Mouse (Mus musculus): ENCODE measurements around the gene Arfgap2. TPM values are rescaled to one million over a fixed set of nuclear protein-coding genes. Genes with fewer than 3 reads are reported as not detected.

Gene Arfgap2
- polyA plus RNA-seq, 1 experiment from 2014 or later: 76.4 TPM

GRCm38 (mm10) chr2:91309546-91309945 lies 44.8 kb downstream of the Arfgap2 start:
- Histone ChIP-seq H3K9me3 (replicated peaks; ENCODE audit: control insufficient read depth, low read length) (no peaks in the 10 kb centered on the region), H3K4me3 (ENCODE audit: low read depth, low read length) (no peak overlapping the region), H3K27me3 (replicated peaks; ENCODE audit: control insufficient read depth, insufficient read depth, low read length) (no peaks in the 10 kb centered on the region), H3K27ac (ENCODE audit: low read depth, low read length) (no peak overlapping the region), H3K36me3 (ENCODE audit: control insufficient read depth, insufficient read depth, low read length) (no peaks in the 10 kb centered on the region), H3K4me2 (ENCODE audit: low read length) (no peak overlapping the region), H3K4me1 (ENCODE audit: control insufficient read depth, insufficient read depth, low read length) (no peaks in the 10 kb centered on the region), H3K9ac (ENCODE audit: low read length) (no peak overlapping the region)
- DNase-seq (ENCODE audit: low spot score) (no peak), ATAC-seq (no peak)
- WGBS: 71% methylated on average over 3 of the region's 3 CpGs

GRCm38 (mm10) chr2:91312578-91313311 lies 48.0 kb downstream of the Arfgap2 start:
- Histone ChIP-seq H3K36me3 (ENCODE audit: control insufficient read depth, insufficient read depth, low read length) (no peaks in the 10 kb centered on the region), H3K27ac (ENCODE audit: low read depth, low read length) (no peak overlapping the region; the same call in 1 of the 2 replicates), H3K27me3 (replicated peaks; ENCODE audit: control insufficient read depth, insufficient read depth, low read length) (no peaks in the 10 kb centered on the region), H3K4me1 (ENCODE audit: control insufficient read depth, insufficient read depth, low read length) (no peaks in the 10 kb centered on the region), H3K9me3 (replicated peaks; ENCODE audit: control insufficient read depth, low read length) (no peaks in the 10 kb centered on the region), H3K9ac (ENCODE audit: low read length) (no peak overlapping the region), H3K4me3 (ENCODE audit: low read depth, low read length) (no peak overlapping the region), H3K4me2 (ENCODE audit: low read length) (no peak overlapping the region)
- WGBS: 60% methylated on average over 10 of the region's 10 CpGs
- DNase-seq (ENCODE audit: low spot score) (peak; percentile 12), ATAC-seq (no peak)

- Histone ChIP-seq H3K9me3 (replicated peaks; ENCODE audit: control insufficient read depth, low read length) (no peaks in the 10 kb centered on the region), H3K4me2 (ENCODE audit: low read length) (no peak overlapping the region), H3K27ac (ENCODE audit: low read depth, low read length) (no peak overlapping the region), H3K27me3 (replicated peaks; ENCODE audit: control insufficient read depth, insufficient read depth, low read length) (no peaks in the 10 kb centered on the region), H3K36me3 (ENCODE audit: control insufficient read depth, insufficient read depth, low read length) (no peaks in the 10 kb centered on the region), H3K9ac (ENCODE audit: low read length) (no peak overlapping the region), H3K4me3 (ENCODE audit: low read depth, low read length) (no peak overlapping the region), H3K4me1 (ENCODE audit: control insufficient read depth, insufficient read depth, low read length) (no peaks in the 10 kb centered on the region)
- WGBS: 90% methylated on average over 7 of the region's 7 CpGs
- ATAC-seq (no peak), DNase-seq (ENCODE audit: low spot score) (no peak)
Measured at GRCm38 (mm10) chr2:91314184-91314583, 49.4 kb downstream of the Arfgap2 start.

- Histone ChIP-seq H3K27ac (ENCODE audit: low read depth, low read length) (no peak overlapping the region), H3K27me3 (replicated peaks; ENCODE audit: control insufficient read depth, insufficient read depth, low read length) (no peaks in the 10 kb centered on the region), H3K9ac (ENCODE audit: low read length) (no peak overlapping the region), H3K4me3 (ENCODE audit: low read depth, low read length) (no peak overlapping the region), H3K9me3 (replicated peaks; ENCODE audit: control insufficient read depth, low read length) (no peaks in the 10 kb centered on the region), H3K4me2 (ENCODE audit: low read length) (no peak overlapping the region), H3K36me3 (ENCODE audit: control insufficient read depth, insufficient read depth, low read length) (no peaks in the 10 kb centered on the region), H3K4me1 (ENCODE audit: control insufficient read depth, insufficient read depth, low read length) (peaks cover 10% of the 10 kb centered on the region)
- no peak for ATAC-seq
- DNase-seq (ENCODE audit: low spot score): no peak
- WGBS: 88% methylated on average over 10 of the region's 10 CpGs
Measured at GRCm38 (mm10) chr2:91320559-91321529, 56.1 kb downstream of the Arfgap2 start.

GRCm38 (mm10) chr2:91321923-91322322 lies 57.1 kb downstream of the Arfgap2 start:
- 84% methylated on average over 2 of the region's 2 CpGs for WGBS
- DNase-seq (ENCODE audit: low spot score): no peak
- Histone ChIP-seq H3K4me1 (ENCODE audit: control insufficient read depth, insufficient read depth, low read length) (peaks cover 10% of the 10 kb centered on the region), H3K27ac (ENCODE audit: low read depth, low read length) (no peak overlapping the region), H3K4me3 (ENCODE audit: low read depth, low read length) (no peak overlapping the region), H3K9me3 (replicated peaks; ENCODE audit: control insufficient read depth, low read length) (no peaks in the 10 kb centered on the region), H3K36me3 (ENCODE audit: control insufficient read depth, insufficient read depth, low read length) (no peaks in the 10 kb centered on the region), H3K4me2 (ENCODE audit: low read length) (no peak overlapping the region), H3K27me3 (replicated peaks; ENCODE audit: control insufficient read depth, insufficient read depth, low read length) (no peaks in the 10 kb centered on the region), H3K9ac (ENCODE audit: low read length) (no peak overlapping the region)
- ATAC-seq: no peak

GRCm38 (mm10) chr2:91322490-91322889 lies 57.7 kb downstream of the Arfgap2 start:
- Histone ChIP-seq H3K9me3 (replicated peaks; ENCODE audit: control insufficient read depth, low read length) (no peaks in the 10 kb centered on the region), H3K4me1 (ENCODE audit: control insufficient read depth, insufficient read depth, low read length) (peaks cover 14% of the 10 kb centered on the region), H3K9ac (ENCODE audit: low read length) (no peak overlapping the region), H3K27me3 (replicated peaks; ENCODE audit: control insufficient read depth, insufficient read depth, low read length) (no peaks in the 10 kb centered on the region), H3K27ac (ENCODE audit: low read depth, low read length) (no peak overlapping the region), H3K36me3 (ENCODE audit: control insufficient read depth, insufficient read depth, low read length) (no peaks in the 10 kb centered on the region), H3K4me3 (ENCODE audit: low read depth, low read length) (no peak overlapping the region), H3K4me2 (ENCODE audit: low read length) (no peak overlapping the region)
- 85% methylated on average over 4 of the region's 4 CpGs for WGBS
- no peak for ATAC-seq
- DNase-seq (ENCODE audit: low spot score): no peak

- Histone ChIP-seq H3K9me3 (replicated peaks; ENCODE audit: control insufficient read depth, low read length) (no peaks in the 10 kb centered on the region), H3K27me3 (replicated peaks; ENCODE audit: control insufficient read depth, insufficient read depth, low read length) (no peaks in the 10 kb centered on the region), H3K4me1 (ENCODE audit: control insufficient read depth, insufficient read depth, low read length) (peaks cover 20% of the 10 kb centered on the region), H3K4me2 (ENCODE audit: low read length) (peak overlapping the region; percentile 33), H3K9ac (ENCODE audit: low read length) (no peak overlapping the region), H3K36me3 (ENCODE audit: control insufficient read depth, insufficient read depth, low read length) (no peaks in the 10 kb centered on the region), H3K27ac (ENCODE audit: low read depth, low read length) (peak overlapping the region; percentile 73), H3K4me3 (ENCODE audit: low read depth, low read length) (no peak overlapping the region)
- 38% methylated on average over 1 of the region's 1 CpGs for WGBS
- DNase-seq (ENCODE audit: low spot score) (no peak), ATAC-seq (no peak)
Measured at GRCm38 (mm10) chr2:91324346-91324745, 59.6 kb downstream of the Arfgap2 start.

GRCm38 (mm10) chr2:91324761-91325421 lies 60.1 kb downstream of the Arfgap2 start:
- H3K4me2 ChIP-seq (ENCODE audit: low read length): peak overlapping the region; percentile 33
- no peaks in the 10 kb centered on the region for H3K27me3 ChIP-seq (replicated peaks; ENCODE audit: control insufficient read depth, insufficient read depth, low read length)
- H3K4me3 ChIP-seq (ENCODE audit: low read depth, low read length): no peak overlapping the region
- no peaks in the 10 kb centered on the region for H3K36me3 ChIP-seq (ENCODE audit: control insufficient read depth, insufficient read depth, low read length)
- peak overlapping the region; percentile 73 for H3K27ac ChIP-seq (ENCODE audit: low read depth, low read length)
- H3K9me3 ChIP-seq (replicated peaks; ENCODE audit: control insufficient read depth, low read length): no peaks in the 10 kb centered on the region
- H3K4me1 ChIP-seq (ENCODE audit: control insufficient read depth, insufficient read depth, low read length): peaks cover 26% of the 10 kb centered on the region
- peak overlapping the region; percentile 1; the same call in 1 of the 2 replicates for H3K9ac ChIP-seq (ENCODE audit: low read length)
- ATAC-seq: peak; percentile 60
- 19% methylated on average over 15 of the region's 15 CpGs for WGBS
- peak; percentile 88 for DNase-seq (ENCODE audit: low spot score)
